Mouse (Mus musculus) common myeloid progenitor, adult 5-6 weeks (primary cell): ENCODE results near the gene Plekha8. TPM values are rescaled to one million over a fixed set of nuclear protein-coding genes. Genes with fewer than 3 reads are reported as not detected.

Experiments used
- ATAC-seq: replicated peaks from 2 replicates; pipeline ENCODE4 v1.8.0; 2016; ENCODE audit warnings: low read depth, mild to moderate bottlenecking, moderate TSS enrichment, inconsistent platforms; ENCODE audit not compliant: poor library complexity, severe bottlenecking
- total RNA-seq: library from RNA; stranded (forward); fragments of 200-1000, 187-1606 nt; gene quantifications from 2 replicates; pipeline ENCODE4 v1.2.3, GENCODE M21; 2017

Gene Plekha8
- total RNA-seq, 1 experiment from 2014 or later = 3.8 TPM

DNA sequence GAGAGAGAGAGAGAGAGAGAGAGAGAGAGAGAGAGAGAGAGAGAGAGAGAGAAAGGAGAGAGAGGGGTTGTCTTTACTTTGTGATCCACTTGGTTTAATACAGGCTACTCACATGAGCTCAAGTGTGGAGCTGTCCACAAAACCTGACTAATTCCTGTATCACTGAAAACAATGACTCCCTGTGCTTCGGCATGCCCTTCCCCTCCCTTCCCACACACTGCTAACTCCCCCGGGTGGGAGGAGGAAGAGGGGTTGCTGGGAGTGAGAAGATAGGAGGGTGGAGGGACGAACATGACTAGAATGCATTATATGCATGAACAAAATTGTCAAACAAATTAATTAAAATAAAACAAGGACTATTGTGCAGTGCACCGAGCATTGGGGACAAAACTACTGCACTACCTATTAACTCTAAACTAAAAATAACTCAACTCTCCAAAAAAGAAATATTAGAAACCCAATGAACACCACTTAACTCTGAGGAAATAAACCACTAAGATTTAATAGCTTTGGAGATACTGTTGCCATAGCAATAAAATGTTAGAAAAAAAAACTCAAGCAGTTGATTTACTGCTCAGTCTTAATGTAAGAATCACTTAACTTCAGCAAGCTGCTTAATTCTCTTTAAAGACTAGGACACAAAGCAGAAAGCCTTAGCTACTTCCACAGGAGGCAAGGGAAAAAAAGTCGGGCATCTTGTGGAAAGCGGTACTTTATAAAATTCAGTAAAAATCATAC lies 21.5 kb upstream of the Plekha8 start:
- ATAC-seq = no peak; the same call in 1 of the 2 replicates

DNA sequence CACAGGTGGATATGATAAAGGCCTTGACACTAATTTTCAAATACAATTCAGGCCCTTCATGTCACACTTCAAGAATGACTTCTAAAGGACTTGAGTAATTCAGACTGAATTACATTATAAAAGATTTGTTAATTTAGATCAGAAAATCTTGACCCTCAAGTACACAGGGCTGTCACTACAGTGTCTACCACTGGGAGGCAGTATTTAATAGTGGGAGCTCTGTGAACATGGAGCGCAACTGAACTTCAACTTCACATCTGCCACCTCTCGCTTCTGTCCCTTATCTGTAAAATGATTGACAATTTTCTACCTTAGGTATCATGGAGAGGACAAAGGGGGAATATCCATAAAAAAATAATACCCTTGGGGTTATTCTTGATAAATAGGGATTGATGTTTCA lies 8.7 kb upstream of the Plekha8 start:
- ATAC-seq = peak; percentile 86

DNA sequence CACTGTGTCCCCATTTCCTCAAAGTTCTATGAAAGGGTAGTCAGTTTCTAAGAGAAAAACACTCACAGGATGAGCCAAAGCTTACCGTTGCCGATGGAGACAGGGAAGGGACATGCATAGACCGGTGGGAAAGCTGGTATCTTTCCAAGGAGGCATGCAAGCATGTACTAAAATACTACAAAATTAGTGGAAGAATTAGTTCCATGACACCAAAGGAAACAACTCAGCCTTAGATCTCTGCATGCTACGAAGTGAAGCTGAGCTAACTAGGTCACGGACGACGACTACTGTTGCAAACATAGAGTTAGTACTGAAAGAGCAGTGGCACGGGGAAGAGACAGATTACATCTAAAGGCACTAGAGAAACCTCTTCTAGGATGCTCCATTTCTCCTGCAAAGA lies 8.0 kb upstream of the Plekha8 start:
- ATAC-seq = no peak

DNA sequence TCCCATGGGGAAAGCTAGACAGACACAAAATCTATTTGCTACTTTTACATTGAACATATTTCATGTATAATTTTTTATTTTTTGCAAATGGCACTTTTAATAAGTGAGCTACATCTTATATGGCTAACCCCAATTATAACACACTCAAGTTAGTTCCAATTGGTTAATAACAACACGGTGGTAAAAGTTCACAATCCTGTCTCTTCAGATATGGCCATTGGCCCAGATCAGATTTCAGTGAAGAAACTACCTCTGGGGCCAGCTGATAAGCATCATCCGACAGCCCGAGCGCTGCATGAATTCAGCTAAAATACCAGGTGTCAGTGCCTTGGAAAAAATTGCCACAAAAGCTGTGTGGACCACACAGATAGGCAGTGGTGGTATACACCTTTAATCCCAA lies 7.2 kb upstream of the Plekha8 start:
- ATAC-seq = no peak

DNA sequence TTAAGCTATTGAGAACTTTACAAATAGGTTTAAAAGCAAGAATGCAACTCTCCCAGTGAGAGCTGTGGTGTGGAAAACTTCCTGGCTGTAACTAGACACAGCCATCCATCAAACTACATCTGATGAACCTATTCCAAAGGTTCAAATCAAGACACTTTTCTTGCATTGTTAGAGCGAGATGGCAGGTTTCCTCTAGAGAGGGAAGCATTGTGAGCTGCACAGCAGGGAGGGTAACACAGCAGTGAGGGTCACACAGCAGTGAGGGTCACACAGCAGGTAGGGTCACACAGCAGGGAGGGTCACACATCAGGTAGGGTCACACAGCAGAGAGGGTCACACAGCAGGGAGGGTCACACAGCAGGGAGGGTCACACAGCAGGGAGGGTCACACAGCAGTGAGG lies 6.7 kb upstream of the Plekha8 start:
- ATAC-seq = no peak

DNA sequence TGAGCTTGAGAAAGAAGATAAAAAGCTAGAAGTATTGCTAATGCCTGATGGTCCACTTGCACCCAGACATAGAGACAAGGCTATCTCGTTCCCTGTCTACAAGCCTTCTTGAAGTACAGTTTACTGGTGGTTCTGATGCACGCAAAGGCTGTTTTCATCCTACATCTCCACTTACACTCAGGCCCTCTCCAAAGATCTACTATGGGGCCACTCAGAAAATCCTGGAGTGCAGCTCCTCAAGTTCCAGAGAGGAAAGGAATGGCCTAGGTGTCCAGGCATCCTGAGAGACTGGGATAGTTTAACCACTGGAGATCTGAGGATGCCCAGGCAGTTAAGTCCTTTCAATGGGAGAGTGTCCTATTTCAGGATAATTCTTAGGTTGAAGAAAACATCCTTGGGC lies 4.2 kb upstream of the Plekha8 start:
- ATAC-seq = no peak

DNA sequence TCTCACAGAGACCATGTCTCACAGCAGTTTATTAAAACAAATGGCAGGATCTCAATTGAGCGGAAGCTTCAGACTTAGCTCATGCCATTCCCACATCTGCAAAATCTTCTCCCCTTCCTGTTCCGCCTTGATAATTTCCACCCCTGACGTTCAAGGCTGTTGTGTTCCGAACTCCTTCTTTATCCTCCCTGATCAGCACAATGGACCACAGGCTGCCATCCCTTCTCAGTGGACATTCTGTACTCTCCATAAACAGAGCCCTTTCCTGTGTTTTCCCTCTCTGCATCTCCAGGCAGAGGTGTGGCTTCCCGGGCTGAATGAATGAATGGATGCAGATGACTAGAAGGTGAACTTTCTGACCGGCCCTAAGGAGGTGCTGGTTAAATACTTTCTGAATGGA lies 3.1 kb upstream of the Plekha8 start:
- ATAC-seq = no peak

DNA sequence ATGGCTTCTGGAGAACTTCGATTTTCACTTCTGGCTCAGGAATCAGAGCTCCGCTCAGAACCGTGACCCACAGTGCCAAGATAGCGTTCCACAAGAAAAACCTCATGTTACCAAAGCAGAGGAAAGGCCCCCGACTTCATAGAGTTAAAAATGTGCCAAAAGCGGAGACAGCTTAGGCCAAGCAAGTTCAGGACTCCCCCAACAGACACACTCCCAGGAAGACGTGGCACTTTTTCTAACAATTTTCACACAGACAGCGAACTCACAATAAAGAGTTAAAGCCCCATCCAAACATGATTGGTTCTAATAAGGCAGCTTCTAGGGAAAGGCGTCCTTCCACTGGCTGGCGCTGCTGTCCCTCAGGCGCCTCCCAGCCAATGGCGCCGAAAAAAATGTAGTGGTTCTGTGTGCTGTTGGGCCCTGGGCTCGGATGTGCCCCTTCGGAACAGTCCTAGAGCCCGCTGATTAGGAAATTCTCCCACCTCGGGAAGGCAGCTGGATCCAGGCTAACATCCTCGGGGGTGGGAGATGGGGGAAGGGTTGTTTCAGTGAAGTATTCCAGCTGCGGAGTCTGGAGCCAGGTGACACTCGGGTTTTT lies 1.9 kb upstream of the Plekha8 start:
- peak; percentile 93 for ATAC-seq

DNA sequence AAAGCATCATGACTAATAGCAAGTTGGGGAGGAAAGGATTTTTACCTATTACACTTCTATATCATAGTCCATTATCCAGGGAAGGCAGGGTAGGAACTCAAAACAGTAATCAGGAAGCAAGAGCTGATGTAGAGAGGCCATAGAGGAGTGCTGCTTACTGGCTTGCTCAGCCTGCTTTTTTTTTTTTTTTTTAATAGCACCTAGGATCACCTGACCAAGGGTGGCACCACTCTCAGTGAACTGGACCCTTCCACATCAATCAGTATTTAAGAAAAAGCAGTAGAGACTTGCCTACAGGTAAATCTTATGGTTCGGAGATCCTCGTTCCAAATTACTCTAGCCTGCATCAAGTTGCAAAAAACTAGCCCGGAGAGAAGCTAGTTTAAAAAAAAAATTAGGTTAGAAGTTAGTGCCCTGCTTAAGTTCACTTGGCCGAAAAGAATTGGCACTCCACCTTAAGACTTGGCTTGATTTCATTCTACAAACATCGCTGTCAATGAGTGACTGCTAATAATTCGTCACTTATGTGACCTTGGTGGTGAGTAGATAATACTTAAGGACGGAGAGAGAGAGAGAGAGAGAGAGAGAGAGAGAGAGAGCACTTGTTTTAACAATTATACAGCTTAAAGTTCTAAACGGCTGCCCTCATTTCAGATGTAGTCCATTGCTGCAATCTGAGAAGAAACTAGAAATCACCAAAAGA lies 994 bp upstream of the Plekha8 start:
- ATAC-seq = no peak

DNA sequence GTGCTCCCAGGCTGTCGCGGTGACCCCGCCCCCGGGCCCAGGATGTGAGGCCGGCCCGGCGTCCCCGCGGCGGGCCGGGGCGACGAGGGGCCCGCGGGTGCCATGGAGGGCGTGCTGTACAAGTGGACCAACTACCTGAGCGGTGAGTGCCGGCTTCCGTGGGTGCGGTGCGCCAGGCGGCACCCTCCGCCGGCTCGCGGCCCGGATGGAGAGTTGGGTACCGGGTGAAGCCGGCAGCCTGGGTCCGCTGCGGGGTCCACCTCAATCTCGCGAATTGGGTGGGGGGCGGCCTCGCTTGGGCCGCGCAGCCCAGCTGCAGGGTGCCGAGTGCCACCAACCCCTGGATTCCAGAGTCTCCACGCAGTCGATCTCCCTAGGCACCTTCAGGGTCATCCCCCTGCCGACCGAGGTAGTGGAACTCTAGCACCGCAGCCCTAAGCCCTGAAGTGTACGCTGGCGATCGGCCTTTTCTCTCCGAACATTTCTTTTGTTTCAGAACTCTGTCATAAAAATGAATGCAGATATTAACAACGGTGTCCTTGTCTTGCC lies 493 bp downstream of the Plekha8 start:
- no peak for ATAC-seq

DNA sequence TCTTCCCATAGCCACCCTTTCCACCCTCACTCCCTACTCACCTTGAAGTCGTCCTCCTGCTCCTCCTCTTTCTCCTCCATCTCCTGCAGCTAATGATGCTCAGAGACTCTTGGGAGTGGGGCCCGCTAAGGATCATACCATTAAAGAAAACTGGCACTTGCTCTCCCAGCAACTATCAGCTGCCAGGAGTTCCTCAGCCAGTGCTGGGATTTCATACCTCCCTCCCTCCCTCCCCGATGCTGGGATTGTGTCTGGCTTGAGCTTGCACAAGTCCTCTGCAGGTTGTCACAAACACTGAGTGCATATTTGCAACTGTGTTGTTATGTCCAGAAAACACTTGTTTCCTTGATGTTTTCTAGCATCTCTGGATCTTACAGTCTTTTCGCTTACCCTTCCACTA lies 2.3 kb downstream of the Plekha8 start, which contains the start of gene Fkbp14:
Fkbp14 (minus strand) TSS at position 101 of the 400 bp plus-strand sequence.
- ATAC-seq = no peak

DNA sequence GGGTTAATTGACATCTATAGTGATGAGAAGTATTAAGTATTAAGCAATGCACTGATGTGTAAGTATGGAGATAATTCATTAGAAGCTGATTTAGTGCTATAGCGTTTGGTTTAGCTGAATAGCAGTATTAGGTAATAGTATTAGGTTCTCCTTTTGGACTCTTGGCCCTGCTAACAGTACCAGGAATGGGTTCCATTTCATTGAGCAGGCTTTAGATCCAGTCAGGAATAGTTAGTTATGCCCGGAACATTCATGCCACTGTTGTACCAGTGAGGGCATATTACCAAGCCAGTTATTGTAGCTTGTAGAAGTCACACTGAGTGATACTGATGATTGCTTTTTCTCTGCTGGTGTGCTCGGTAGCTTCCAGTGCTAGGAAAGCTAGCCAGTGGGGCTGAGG lies 2.8 kb downstream of the Plekha8 start:
- no peak for ATAC-seq

DNA sequence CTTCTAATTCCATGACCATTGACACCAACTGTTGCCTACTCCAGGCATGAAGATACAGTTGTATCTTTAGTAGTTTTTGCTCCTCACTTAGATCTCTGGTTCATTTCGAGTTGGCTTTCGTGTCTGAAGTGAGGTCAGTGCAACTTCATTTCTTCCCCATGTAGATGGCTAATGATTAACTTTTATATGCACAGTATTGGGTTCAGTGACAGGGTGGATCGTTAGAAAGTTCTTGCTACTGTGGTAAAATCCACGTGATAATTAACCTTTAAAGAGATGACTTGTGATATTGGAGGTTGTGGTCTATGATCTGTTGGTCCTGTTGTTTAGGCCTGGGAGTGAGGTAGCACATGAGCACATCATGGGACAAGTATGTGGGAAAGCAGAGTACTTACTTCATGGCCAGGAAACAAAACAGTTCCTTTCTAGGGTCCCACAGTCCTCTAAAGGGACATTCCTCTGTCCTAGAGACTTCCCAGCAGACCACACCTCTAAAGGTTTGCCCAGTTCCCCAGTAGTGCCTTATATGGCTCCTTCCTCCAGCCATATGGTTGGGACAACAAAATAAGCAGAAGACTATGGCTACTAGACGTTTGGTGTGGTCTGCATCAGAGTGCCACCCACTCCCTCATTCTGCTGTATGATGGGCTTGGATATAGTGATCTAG lies 5.9 kb downstream of the Plekha8 start:
- ATAC-seq = no peak

DNA sequence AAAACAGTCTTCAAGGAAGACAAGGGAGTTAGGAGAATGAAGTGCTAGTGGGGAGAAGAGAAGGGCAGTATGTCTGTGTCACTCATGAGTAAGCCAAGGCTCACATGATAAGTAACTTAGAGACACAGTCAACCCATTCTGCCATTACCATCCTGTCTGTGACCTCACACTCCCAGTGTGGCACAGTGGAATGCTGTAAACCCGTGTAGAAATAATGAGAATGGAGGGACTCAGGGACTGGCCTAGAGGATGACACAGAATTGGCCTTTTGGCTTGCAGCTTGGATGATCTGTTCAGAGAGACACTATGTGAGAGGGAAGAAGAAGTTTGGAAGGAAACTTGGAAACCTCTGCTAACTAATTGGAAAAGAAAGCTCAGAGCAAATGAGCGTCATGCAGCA lies 8.0 kb downstream of the Plekha8 start:
- no peak for ATAC-seq

DNA sequence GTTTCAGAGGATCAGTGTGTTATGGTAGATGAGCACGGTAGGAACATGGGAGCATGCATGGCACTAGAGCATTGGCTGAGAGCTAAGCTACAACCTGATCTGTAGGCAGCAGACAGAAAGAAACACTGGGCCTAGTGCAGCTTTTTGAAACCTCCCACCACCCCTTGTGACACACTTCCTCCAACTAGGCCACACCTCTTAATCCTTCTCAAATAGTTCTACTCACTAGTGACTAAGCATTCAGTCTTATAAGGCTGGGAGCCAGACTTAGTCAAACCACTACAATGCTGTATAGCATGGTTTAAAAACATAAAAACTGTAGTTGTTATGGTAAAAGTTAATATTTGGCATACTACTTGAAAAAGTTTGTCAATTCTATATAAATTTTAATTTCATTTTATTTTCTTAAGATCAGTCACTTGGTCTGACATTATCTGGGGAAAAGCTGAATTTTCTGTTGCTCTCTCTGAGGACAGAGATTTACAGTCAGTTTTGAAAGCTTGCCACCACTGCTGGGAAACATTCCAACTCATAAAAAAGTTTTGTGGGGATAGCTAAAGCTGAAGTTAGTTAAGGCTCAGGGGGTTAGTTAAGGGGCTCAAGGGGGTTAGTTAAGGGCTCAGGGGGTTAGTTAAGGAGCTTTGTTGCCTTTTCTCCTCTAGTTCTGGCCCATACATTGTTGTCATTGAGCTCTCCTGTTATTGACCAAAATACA lies 9.2 kb downstream of the Plekha8 start:
- ATAC-seq = no peak

DNA sequence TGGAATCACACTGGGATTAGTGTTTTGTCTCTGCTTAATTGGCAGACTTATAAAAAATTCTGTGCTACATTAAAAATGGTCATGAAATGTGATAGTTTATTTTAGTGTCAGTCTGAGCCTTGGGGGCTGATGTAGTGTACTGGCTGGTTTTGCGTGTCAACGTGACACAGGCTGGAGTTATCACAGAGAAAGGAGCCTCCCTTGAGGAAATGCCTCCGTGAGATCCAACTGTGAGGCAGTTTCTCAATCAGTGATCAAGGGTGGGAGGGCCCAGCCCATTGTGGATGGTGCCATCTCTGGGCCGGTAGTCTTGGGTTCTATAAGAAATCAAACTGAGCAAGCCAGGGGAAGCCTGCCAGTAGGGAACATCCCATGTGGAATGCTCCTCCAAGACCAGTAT lies 11.3 kb downstream of the Plekha8 start:
- no peak for ATAC-seq

DNA sequence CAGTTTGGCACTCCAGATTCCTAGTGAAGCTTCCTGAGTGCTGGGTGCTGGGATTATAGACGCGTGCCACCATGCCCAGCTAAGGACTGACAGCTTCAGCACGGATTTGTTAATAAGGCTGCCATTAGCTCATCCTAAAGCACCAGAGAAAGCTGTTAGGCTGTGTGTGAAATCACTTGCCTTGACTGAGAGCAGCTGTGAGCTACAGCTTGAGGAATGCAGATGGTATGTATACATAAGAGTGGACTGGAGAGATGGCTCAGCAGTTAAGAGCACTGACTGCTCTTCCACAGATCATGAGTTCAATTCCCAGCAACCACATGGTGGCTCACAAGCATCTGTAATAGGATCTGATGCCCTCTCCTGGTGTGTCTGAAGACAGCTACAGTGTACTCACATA lies 22.5 kb downstream of the Plekha8 start:
- ATAC-seq = no peak

DNA sequence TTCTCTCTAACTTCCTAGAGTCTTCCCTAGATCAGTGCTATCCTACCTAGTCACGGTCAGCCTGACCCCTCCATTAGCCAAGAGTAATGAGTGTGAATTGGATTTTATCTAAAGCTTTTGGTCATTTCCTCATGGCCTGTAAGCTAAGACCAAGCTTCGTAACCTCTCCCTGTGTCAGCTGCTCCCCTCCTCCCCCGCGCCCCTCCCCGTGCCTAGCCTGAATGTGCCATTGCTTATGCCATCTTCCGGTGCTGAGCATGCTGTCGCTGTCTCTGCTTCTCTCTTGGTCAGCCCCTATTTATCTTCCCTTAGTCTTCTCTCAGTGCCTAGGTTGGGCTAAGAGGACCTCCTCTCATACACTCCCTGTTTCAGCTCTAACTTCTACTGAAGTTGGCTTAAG lies 24.6 kb downstream of the Plekha8 start:
- no peak for ATAC-seq

DNA sequence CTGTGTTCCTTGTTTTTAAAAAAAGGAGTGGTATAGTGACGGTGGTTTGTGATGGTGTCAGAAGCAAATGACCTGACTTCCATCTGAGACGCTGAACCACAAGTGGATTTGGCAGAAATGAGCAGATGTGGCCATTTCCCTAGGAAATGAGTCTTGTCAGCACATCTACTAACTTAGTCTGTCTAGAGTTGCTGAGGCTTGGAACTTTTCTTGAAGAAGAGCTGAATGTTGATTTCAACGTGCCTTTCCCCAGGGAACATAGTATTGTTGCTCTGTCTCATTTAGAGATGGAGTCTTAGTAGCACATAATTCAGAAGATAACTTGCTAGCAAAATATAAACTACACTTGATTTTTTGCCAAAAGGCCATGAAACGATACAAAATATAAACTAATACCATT lies 25.4 kb downstream of the Plekha8 start:
- no peak for ATAC-seq

DNA sequence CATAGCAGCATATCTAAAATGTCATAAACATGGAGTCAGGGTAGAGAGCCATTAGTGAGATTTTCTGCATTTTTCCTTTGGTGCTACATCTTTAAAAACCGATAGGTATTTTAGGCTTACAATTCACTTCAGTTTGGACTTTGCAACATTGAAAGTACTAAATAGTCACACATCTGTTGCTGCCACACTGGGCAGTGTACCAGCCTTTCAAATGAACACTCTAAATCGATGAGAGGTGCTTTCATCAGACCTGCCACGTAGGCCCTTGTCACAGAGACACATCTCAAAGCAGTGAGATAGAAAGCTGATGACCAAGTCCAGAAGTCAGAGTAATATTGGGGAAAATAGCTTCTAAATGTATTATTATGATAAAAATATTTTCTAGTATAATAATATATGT lies 33.5 kb downstream of the Plekha8 start:
- ATAC-seq = no peak
